Mouse (Mus musculus) midbrain, embryonic 15.5 days (tissue): ENCODE measurements around the gene Wdr12. TPM values are rescaled to one million over a fixed set of nuclear protein-coding genes. Genes with fewer than 3 reads are reported as not detected.
A peak's percentile ranks its signal among the peaks of the same experiment; 100 is the strongest.
"Not testable (repeated sequence)": the region's sequence is repeated elsewhere in the genome, so short reads cannot be mapped to it uniquely, and the experiment has no call there.

ENCODE experiments used
- ATAC-seq: fragments of 200-750 bp; cut with Nextera tagmentation; replicated peaks from 2 replicates; pipeline ENCODE4 v1.8.0; 2017; ENCODE audit warnings: moderate TSS enrichment
- H3K27ac ChIP-seq: fragments of 300-500 bp; sonication (generic); 2 replicates; pipeline ENCODE4 v1.5.1; 2015; ENCODE audit warnings: mild to moderate bottlenecking, inconsistent platforms
- H3K27me3 ChIP-seq: fragments of 300-500 bp; sonication (generic); replicated peaks from 2 replicates; pipeline ENCODE4 v1.6.1; 2015; ENCODE audit warnings: inconsistent platforms
- H3K36me3 ChIP-seq: fragments of 300-500 bp; sonication (generic); replicated peaks from 2 replicates; pipeline ENCODE4 v1.6.1; 2015; ENCODE audit warnings: inconsistent platforms
- H3K4me1 ChIP-seq: fragments of 300-500 bp; sonication (generic); 2 replicates; pipeline ENCODE4 v1.6.1; 2015; ENCODE audit warnings: inconsistent platforms
- H3K4me2 ChIP-seq: fragments of 300-500 bp; sonication (generic); 2 replicates; pipeline ENCODE4 v1.6.1; 2015; ENCODE audit warnings: inconsistent platforms, mild to moderate bottlenecking, moderate library complexity
- H3K4me3 ChIP-seq: fragments of 300-500 bp; sonication (generic); 2 replicates; pipeline ENCODE4 v1.5.1; 2015; ENCODE audit warnings: mild to moderate bottlenecking, inconsistent platforms
- H3K9ac ChIP-seq: fragments of 300-500 bp; sonication (generic); 2 replicates; pipeline ENCODE4 v1.6.1; 2015; ENCODE audit warnings: mild to moderate bottlenecking, inconsistent platforms
- H3K9me3 ChIP-seq: fragments of 300-500 bp; sonication (generic); 2 replicates; pipeline ENCODE4 v1.6.1; 2016; ENCODE audit warnings: inconsistent platforms
- WGBS: fragments of 180-500 bp; shearing (Covaris S2); methylation state at CpG from one replicate; pipeline ENCODE4 v1.1.7; 2015; ENCODE audit warnings: mixed read lengths; 5-methylcytosine and 5-hydroxymethylcytosine counted together
- polyA plus RNA-seq: library from polyadenylated mRNA; unstranded; fragments of >200 nt; fragmentation: Nextera tagmentation; extraction: Ambion mirVana; gene quantifications from 2 replicates; pipeline ENCODE4 v1.2.1, GENCODE M21; 2015

The Wdr12 gene
- polyA plus RNA-seq: 44.7 and 49.2 TPM in 2 replicates

- Histone ChIP-seq H3K27me3 (no peaks in the 10 kb centered on the region), H3K9me3 (no peaks in the 10 kb centered on the region), H3K27ac (peak within 1 kb of the TSS; percentile 99), H3K9ac (peak within 1 kb of the TSS; percentile 99), H3K4me1 (peaks cover 19% of the 10 kb centered on the region), H3K36me3 (no peaks in the 10 kb centered on the region; the same call in 1 of the 2 replicates), H3K4me3 (peak within 1 kb of the TSS; percentile 95), H3K4me2 (peak within 1 kb of the TSS; percentile 85)
- under 1% methylated on average over 70 of the region's 71 CpGs for WGBS
- ATAC-seq: peak; percentile 98
Measured at GRCm38 (mm10) chr1:60098024-60098781, at the start of gene Wdr12, which contains the start of gene Carf. Gene Wdr12, minus strand, starts transcription at chr1:60098645. Gene Carf, plus strand, starts transcription at chr1:60098247.

- H3K27ac ChIP-seq: no peak overlapping the region
- 47% methylated on average over 9 of the region's 9 CpGs for WGBS
- H3K27me3 ChIP-seq: no peaks in the 10 kb centered on the region
- no peak overlapping the region for H3K4me2 ChIP-seq
- no peak overlapping the region for H3K4me3 ChIP-seq
- H3K4me1 ChIP-seq: no peaks in the 10 kb centered on the region
- 0 out of 2 replicates have a peak, but pooled peaks cover 3% of the 10 kb centered on the region for H3K36me3 ChIP-seq
- H3K9ac ChIP-seq: no peak overlapping the region
- H3K9me3 ChIP-seq: no peaks in the 10 kb centered on the region
- no peak for ATAC-seq
Measured at GRCm38 (mm10) chr1:60137346-60137745, 38.9 kb upstream of the Wdr12 start.

DNA sequence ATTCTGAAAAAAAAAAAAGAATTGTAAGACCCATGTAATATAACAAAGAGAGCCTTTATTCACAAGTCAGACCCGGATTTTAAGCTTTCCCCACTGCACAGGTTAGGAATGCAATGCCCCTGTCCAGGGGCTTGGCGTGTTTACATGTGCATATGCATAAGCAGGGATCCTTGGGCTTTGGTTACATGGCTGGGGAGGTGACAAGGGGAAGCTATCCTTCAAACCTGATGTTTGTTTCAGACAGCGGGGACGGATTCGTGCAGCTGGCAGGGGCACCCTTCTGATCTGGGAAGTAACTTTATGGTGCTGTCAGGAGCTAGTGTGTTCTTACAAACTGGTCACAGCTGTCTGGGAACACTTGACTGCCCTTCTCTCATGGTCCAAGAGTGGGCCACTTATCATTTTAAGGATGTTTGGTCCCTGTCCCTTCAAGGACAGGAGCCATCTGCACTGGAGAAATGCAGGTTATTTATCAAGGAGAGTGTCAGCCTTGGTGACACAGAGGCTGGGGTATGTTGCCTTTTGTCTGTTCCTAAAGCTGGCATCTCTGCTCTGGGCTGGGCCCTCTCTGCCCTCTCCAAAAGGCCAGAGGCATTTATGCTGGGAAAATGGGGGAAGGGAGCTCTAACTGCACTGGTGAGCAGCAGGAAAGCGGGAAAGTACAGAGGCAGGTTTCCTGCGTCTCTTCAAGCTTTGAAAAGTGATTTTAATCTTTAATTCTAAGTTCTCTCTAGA is 19.4 kb upstream of the Wdr12 start:
- no peak overlapping the region for H3K4me3 ChIP-seq
- H3K27me3 ChIP-seq: no peaks in the 10 kb centered on the region
- H3K36me3 ChIP-seq: no peaks in the 10 kb centered on the region
- H3K4me2 ChIP-seq: no peak overlapping the region
- H3K9me3 ChIP-seq: no peaks in the 10 kb centered on the region
- H3K27ac ChIP-seq: no peak overlapping the region
- no peaks in the 10 kb centered on the region for H3K4me1 ChIP-seq
- H3K9ac ChIP-seq: no peak overlapping the region
- no peak for ATAC-seq
- 89% methylated on average over 7 of the region's 7 CpGs for WGBS

GRCm38 (mm10) chr1:60104582-60104981 is 6.1 kb upstream of the Wdr12 start:
- no peak overlapping the region for H3K4me3 ChIP-seq
- H3K9ac ChIP-seq: no peak overlapping the region
- H3K4me2 ChIP-seq: no peak overlapping the region
- ATAC-seq: no peak
- 91% methylated on average over 1 of the region's 1 CpGs for WGBS
- H3K27ac ChIP-seq: no peak overlapping the region
- no peaks in the 10 kb centered on the region for H3K9me3 ChIP-seq
- H3K27me3 ChIP-seq: no peaks in the 10 kb centered on the region
- H3K36me3 ChIP-seq: peaks cover 4% of the 10 kb centered on the region; the same call in 1 of the 2 replicates
- no peaks in the 10 kb centered on the region for H3K4me1 ChIP-seq

- no peaks in the 10 kb centered on the region for H3K9me3 ChIP-seq
- H3K27ac ChIP-seq: peak overlapping the region; percentile 99
- peak overlapping the region; percentile 95 for H3K4me3 ChIP-seq
- peaks cover 19% of the 10 kb centered on the region for H3K4me1 ChIP-seq
- H3K9ac ChIP-seq: peak overlapping the region; percentile 99
- H3K27me3 ChIP-seq: no peaks in the 10 kb centered on the region
- peak overlapping the region; percentile 52 for H3K4me2 ChIP-seq
- no peaks in the 10 kb centered on the region; the same call in 1 of the 2 replicates for H3K36me3 ChIP-seq
- WGBS: 14% methylated on average over 9 of the region's 9 CpGs
- ATAC-seq: 0 out of 2 replicates have a peak, but pooled peaks have one; percentile 7
Measured at GRCm38 (mm10) chr1:60098839-60099238, 394 bp upstream of the Wdr12 start.

DNA sequence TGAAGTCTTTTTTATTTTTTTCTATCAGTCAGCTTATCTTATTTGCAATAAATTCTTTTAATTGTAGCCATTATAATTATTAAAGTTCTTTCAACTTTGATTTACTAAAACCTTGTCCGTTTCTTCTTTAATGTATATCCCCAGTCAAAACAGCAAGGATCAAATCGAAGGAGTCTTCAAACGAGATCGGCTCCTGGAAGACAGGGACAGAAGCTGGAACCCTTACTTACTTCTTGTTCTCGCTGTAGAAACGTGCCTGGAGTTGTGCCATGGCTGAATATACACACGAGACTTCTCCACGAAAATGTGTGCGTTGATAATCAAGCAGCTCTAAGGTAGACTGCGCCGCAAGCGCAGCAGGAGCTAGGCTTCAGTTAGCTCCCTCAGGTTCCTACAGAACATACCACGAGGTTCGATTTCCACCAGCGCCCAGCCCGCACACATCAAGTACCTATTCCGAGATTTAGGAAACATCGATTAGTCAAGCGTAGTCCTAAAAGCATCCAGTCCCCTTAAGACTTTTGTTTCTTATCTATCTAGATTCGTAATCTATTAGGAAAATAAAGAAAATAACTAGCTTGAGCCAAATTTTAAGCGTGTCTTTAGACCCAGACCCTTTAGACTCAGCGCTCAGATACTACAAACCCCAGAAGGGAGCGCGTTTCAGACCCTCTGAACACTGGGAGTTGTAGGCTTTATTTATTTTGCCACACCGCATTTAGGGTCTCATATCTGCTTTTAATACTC is 995 bp downstream of the Wdr12 start:
- under 1% methylated on average over 25 of the region's 25 CpGs for WGBS

DNA sequence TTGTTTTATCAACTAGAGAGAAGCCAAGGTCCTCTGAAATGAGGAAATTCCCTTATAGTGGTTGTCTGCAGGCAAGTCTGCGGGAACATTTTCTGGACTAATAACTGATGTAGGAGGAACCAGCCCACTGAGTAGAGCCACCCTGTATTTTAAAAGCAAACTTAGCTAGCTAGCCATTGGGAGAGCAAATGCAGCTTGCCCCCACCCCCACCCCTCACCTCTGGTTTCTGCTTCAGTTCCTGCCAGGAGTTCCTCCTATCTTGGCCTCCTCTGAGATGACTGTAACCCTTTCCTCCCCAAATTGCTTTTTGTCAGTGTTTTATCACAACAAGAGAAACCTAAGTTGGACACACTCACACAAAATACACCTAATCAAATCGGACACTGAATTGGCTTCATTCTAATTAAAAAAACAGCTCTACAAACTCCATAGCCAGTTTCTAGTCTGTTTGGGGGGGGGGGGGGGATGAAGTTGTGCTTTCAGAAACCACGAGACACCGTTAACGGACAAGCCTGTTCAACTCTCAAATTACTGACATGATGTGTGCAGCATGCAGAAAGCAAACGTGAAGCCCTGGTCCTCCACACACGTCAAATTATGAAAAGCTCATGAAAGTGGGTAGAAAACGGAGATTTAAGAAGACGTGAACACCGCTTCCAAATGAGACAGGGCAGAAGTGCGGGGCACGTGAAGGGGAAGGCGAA is 1.7 kb downstream of the Wdr12 start:
- peak overlapping the region; percentile 85 for H3K4me2 ChIP-seq
- H3K27ac ChIP-seq: no peak overlapping the region
- no peaks in the 10 kb centered on the region; the same call in 1 of the 2 replicates for H3K36me3 ChIP-seq
- H3K9me3 ChIP-seq: no peaks in the 10 kb centered on the region
- no peaks in the 10 kb centered on the region for H3K27me3 ChIP-seq
- ATAC-seq: no peak
- WGBS: 9% methylated on average over 13 of the region's 13 CpGs
- H3K9ac ChIP-seq: peak overlapping the region; percentile 45
- peak overlapping the region; percentile 95 for H3K4me3 ChIP-seq
- H3K4me1 ChIP-seq: peaks cover 19% of the 10 kb centered on the region

More for the DNA sequence above, 995 bp downstream of the Wdr12 start:
- peak; percentile 94 for ATAC-seq
- H3K4me1 ChIP-seq: peaks cover 19% of the 10 kb centered on the region
- H3K9ac ChIP-seq: peak overlapping the region; percentile 45
- peak overlapping the region; percentile 85 for H3K4me2 ChIP-seq
- H3K9me3 ChIP-seq: no peaks in the 10 kb centered on the region
- H3K27ac ChIP-seq: peak overlapping the region; percentile 99
- no peaks in the 10 kb centered on the region for H3K27me3 ChIP-seq
- H3K36me3 ChIP-seq: no peaks in the 10 kb centered on the region; the same call in 1 of the 2 replicates
- H3K4me3 ChIP-seq: peak overlapping the region; percentile 95

- H3K36me3 ChIP-seq: 0 out of 2 replicates have a peak, but pooled peaks cover 10% of the 10 kb centered on the region
- H3K9ac ChIP-seq: no peak overlapping the region
- ATAC-seq: no peak
- H3K4me3 ChIP-seq: no peak overlapping the region
- 90% methylated on average over 6 of the region's 6 CpGs for WGBS
- H3K4me2 ChIP-seq: no peak overlapping the region
- H3K9me3 ChIP-seq: no peaks in the 10 kb centered on the region
- no peak overlapping the region for H3K27ac ChIP-seq
- H3K4me1 ChIP-seq: no peaks in the 10 kb centered on the region
- no peaks in the 10 kb centered on the region for H3K27me3 ChIP-seq
Measured at GRCm38 (mm10) chr1:60076411-60076810, 22.0 kb downstream of the Wdr12 start.

DNA sequence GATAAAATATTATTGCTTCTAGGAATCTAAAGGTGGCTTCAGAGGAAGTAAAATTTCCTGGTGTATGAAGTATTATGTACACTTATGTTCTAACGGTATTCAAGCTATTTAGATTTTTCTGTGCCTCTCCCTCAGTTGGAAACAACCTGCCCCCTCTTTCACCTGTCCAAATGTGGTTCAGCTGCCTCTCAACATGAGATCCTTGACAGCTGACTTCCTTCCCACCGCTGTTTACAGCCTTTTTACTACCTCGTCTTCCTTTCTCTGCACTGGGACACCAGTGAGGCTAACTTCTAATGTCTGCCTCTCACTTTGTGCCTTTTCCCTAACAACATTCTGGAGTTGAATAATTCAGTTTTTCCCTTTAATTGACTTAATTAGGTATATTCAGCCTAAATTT is 22.9 kb downstream of the Wdr12 start:
- Histone ChIP-seq H3K4me3 (no peak overlapping the region), H3K27me3 (no peaks in the 10 kb centered on the region), H3K27ac (no peak overlapping the region), H3K4me1 (no peaks in the 10 kb centered on the region), H3K36me3 (0 out of 2 replicates have a peak, but pooled peaks cover 8% of the 10 kb centered on the region), H3K9ac (no peak overlapping the region), H3K9me3 (no peaks in the 10 kb centered on the region), H3K4me2 (no peak overlapping the region)
- no peak for ATAC-seq
- 87% methylated on average over 3 of the region's 3 CpGs for WGBS

GRCm38 (mm10) chr1:60074935-60075334 is 23.5 kb downstream of the Wdr12 start:
- Histone ChIP-seq H3K4me3 (no peak overlapping the region), H3K36me3 (0 out of 2 replicates have a peak, but pooled peaks cover 8% of the 10 kb centered on the region), H3K27ac (no peak overlapping the region), H3K9ac (no peak overlapping the region), H3K27me3 (no peaks in the 10 kb centered on the region), H3K4me2 (no peak overlapping the region), H3K4me1 (no peaks in the 10 kb centered on the region), H3K9me3 (no peaks in the 10 kb centered on the region)
- WGBS: 87% methylated on average over 2 of the region's 2 CpGs
- no peak for ATAC-seq

GRCm38 (mm10) chr1:60070725-60071124 is 27.7 kb downstream of the Wdr12 start:
- ATAC-seq, H3K4me2 ChIP-seq, H3K27ac ChIP-seq, H3K27me3 ChIP-seq, H3K36me3 ChIP-seq, H3K9me3 ChIP-seq, H3K9ac ChIP-seq, H3K4me1 ChIP-seq, H3K4me3 ChIP-seq: not testable (repeated sequence)
